Mouse (Mus musculus) neural tube, embryonic 14.5 days (tissue): ENCODE measurements around the gene Gm4301. TPM values are rescaled to one million over a fixed set of nuclear protein-coding genes. Genes with fewer than 3 reads are reported as not detected.
"Not testable (repeated sequence)": the region's sequence is repeated elsewhere in the genome, so short reads cannot be mapped to it uniquely, and the experiment has no call there.

Experiments
- ATAC-seq: fragments of 200-750 bp; cut with Nextera tagmentation; 2 replicates; pipeline ENCODE4 v1.8.0; 2017; ENCODE audit warnings: low read depth, mild to moderate bottlenecking, moderate TSS enrichment, moderate library complexity
- H3K27ac ChIP-seq: fragments of 300-500 bp; sonication (generic); 2 replicates; pipeline ENCODE4 v1.5.1; 2014; ENCODE audit warnings: low read depth, mild to moderate bottlenecking, control low read depth, low read length, moderate library complexity, mixed read lengths
- H3K27me3 ChIP-seq: fragments of 300-500 bp; sonication (generic); 2 replicates; pipeline ENCODE4 v1.6.1; 2014; ENCODE audit warnings: low read length; ENCODE audit not compliant: control insufficient read depth, insufficient read depth
- H3K36me3 ChIP-seq: fragments of 300-500 bp; sonication (generic); 2 replicates; pipeline ENCODE4 v1.6.1; 2014; ENCODE audit warnings: low read length, mixed read lengths; ENCODE audit not compliant: control insufficient read depth, insufficient read depth
- H3K4me1 ChIP-seq: fragments of 300-500 bp; sonication (generic); 2 replicates; pipeline ENCODE4 v1.6.1; 2014; ENCODE audit warnings: low read length; ENCODE audit not compliant: control insufficient read depth, insufficient read depth
- H3K4me2 ChIP-seq: fragments of 300-500 bp; sonication (generic); 2 replicates; pipeline ENCODE4 v1.6.1; 2014; ENCODE audit warnings: mild to moderate bottlenecking, low read depth, low read length, control low read depth
- H3K4me3 ChIP-seq: fragments of 300-500 bp; sonication (generic); 2 replicates; pipeline ENCODE4 v1.5.1; 2014; ENCODE audit warnings: low read depth, low read length, control low read depth, mixed read lengths
- H3K9ac ChIP-seq: fragments of 300-500 bp; sonication (generic); replicated peaks from 2 replicates; pipeline ENCODE4 v1.6.1; 2014; ENCODE audit warnings: low read depth, mild to moderate bottlenecking, control low read depth, low read length, mixed read lengths
- H3K9me3 ChIP-seq: fragments of 300-500 bp; sonication (generic); 2 replicates; pipeline ENCODE4 v1.6.1; 2016; ENCODE audit warnings: low read length; ENCODE audit not compliant: control insufficient read depth
- WGBS: fragments of 180-500 bp; shearing (Covaris S2); extraction: QIAGEN DNeasy Blood & Tissue Kit; methylation state at CpG from one replicate; pipeline ENCODE4 v1.1.7; 2014; 5-methylcytosine and 5-hydroxymethylcytosine counted together
- polyA plus RNA-seq: library from polyadenylated mRNA; unstranded; fragments of >200 nt; fragmentation: Nextera tagmentation; extraction: Ambion mirVana; gene quantifications from 2 replicates; pipeline ENCODE4 v1.2.1, GENCODE M21; 2014

Gene Gm4301
- not detected in 2 replicates for polyA plus RNA-seq

DNA sequence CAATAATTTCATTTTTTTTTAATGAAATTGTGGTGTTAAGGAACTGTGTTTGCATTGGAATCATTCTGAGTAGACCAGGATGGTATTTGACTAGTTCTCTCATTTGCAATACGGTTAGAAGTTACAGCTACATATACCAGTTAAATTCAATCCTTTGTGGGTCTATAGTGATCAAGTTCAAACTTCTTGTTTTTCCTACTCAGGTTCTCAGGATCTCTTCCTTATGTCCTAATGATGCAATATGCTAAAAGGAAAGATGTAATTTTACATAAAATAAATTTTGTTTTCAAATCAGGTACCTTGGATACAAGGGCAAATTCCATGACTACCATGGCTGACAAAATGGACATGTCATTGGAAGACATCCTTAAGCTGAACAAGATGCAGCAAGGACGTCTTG lies at the start of gene Gm4301:
Gene Gm4301, plus strand, starts transcription at position 301 of the 400 bp plus-strand sequence.
- H3K4me2 ChIP-seq, H3K36me3 ChIP-seq, H3K4me1 ChIP-seq, H3K27ac ChIP-seq, H3K4me3 ChIP-seq, H3K27me3 ChIP-seq, H3K9ac ChIP-seq, H3K9me3 ChIP-seq, ATAC-seq: not testable (repeated sequence)
- no CpG with 5 or more reads among the region's 2 CpGs for WGBS

DNA sequence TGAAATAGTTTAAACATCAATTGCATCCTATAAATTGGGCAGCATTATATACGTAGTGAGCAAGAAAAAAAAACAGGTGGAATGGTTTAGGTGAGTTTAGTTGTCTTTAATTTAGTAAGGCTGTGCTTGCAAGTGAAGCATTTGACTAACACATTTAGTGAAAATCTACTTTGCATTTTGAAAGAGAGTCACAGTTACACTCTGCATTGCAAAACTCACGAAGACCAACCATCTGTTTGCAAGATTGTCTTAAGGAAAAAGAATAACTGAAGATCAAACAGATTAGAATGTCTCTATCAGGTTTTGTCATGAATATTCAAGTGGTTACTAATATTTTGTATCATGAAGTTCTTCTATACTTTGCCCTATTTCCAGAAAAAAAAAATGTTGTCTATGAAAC lies 39.4 kb upstream of the Gm4301 start:
- no peaks in the 10 kb centered on the region for H3K27me3 ChIP-seq
- H3K36me3 ChIP-seq: no peaks in the 10 kb centered on the region
- no peak overlapping the region for H3K4me2 ChIP-seq
- no peak for ATAC-seq
- no peak overlapping the region for H3K27ac ChIP-seq
- H3K4me1 ChIP-seq: no peaks in the 10 kb centered on the region
- H3K9ac ChIP-seq: no peak overlapping the region
- H3K9me3 ChIP-seq: no peaks in the 10 kb centered on the region
- H3K4me3 ChIP-seq: no peak overlapping the region
- 81% methylated on average over 2 of the region's 2 CpGs for WGBS

DNA sequence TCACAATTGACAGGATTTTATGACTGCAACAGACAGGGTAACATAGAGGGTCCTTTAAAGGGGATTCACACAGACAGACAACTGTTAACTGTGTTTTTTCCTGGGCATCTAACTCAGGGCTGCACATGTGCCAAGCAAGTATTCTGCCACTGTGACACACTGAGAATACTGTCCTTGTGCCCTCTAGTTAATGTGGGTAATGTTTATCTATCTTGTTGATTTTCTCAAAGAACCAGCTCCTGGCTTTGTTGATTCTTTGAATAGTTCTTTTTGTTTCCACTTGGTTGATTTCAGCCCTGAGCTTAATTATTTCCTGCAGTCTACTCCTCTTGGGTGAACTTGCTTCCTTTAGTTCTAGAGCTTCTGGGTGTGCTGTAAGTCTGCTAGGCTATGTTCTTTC lies 35.4 kb upstream of the Gm4301 start:
- not testable (repeated sequence) for H3K27me3 ChIP-seq, ATAC-seq, H3K4me2 ChIP-seq, H3K4me3 ChIP-seq, H3K27ac ChIP-seq, H3K9ac ChIP-seq, H3K36me3 ChIP-seq, H3K4me1 ChIP-seq, H3K9me3 ChIP-seq

DNA sequence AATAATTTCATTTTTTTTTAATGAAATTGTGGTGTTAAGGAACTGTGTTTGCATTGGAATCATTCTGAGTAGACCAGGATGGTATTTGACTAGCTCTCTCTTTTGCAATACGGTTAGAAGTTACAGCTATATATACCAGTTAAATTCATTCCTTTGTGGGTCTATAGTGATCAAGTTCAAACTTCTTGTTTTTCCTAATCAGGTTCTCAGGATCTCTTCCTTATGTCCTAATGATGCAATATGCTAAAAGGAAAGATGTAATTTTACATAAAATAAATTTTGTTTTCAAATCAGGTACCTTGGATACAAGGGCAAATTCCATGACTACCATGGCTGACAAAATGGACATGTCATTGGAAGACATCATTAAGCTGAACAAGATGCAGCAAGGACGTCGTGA lies 5.1 kb downstream of the Gm4301 start, which contains the start of gene Gm4302:
Gene Gm4302, plus strand, starts transcription at position 301 of the 400 bp plus-strand sequence.
- not testable (repeated sequence) for H3K4me1 ChIP-seq, ATAC-seq, H3K27me3 ChIP-seq, H3K36me3 ChIP-seq, H3K27ac ChIP-seq, H3K4me2 ChIP-seq, H3K9ac ChIP-seq, H3K4me3 ChIP-seq, H3K9me3 ChIP-seq
- WGBS: no CpG with 5 or more reads among the region's 3 CpGs

DNA sequence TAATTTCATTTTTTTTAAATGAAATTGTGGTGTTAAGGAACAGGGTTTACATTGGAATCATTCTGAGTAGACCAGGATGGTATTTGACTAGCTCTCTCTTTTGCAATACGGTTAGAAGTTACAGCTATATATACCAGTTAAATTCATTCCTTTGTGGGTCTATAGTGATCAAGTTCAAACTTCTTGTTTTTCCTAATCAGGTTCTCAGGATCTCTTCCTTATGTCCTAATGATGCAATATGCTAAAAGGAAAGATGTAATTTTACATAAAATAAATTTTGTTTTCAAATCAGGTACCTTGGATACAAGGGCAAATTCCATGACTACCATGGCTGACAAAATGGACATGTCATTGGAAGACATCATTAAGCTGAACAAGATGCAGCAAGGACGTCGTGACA lies 10.2 kb downstream of the Gm4301 start, which contains the start of gene Gm4303:
Gene Gm4303, plus strand, starts transcription at position 301 of the 400 bp plus-strand sequence.
- not testable (repeated sequence) for H3K4me3 ChIP-seq, ATAC-seq, H3K36me3 ChIP-seq, H3K9ac ChIP-seq, H3K4me1 ChIP-seq, H3K27me3 ChIP-seq, H3K27ac ChIP-seq, H3K4me2 ChIP-seq, H3K9me3 ChIP-seq
- no CpG with 5 or more reads among the region's 3 CpGs for WGBS

DNA sequence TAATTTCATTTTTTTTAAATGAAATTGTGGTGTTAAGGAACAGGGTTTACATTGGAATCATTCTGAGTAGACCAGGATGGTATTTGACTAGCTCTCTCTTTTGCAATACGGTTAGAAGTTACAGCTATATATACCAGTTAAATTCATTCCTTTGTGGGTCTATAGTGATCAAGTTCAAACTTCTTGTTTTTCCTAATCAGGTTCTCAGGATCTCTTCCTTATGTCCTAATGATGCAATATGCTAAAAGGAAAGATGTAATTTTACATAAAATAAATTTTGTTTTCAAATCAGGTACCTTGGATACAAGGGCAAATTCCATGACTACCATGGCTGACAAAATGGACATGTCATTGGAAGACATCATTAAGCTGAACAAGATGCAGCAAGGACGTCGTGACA lies 15.3 kb downstream of the Gm4301 start, which contains the start of gene Gm4305:
Gene Gm4305, plus strand, starts transcription at position 301 of the 400 bp plus-strand sequence.
- not testable (repeated sequence) for H3K9ac ChIP-seq, H3K27ac ChIP-seq, H3K4me3 ChIP-seq, H3K36me3 ChIP-seq, H3K9me3 ChIP-seq, H3K4me1 ChIP-seq, ATAC-seq, H3K4me2 ChIP-seq, H3K27me3 ChIP-seq
- WGBS: no CpG with 5 or more reads among the region's 3 CpGs

DNA sequence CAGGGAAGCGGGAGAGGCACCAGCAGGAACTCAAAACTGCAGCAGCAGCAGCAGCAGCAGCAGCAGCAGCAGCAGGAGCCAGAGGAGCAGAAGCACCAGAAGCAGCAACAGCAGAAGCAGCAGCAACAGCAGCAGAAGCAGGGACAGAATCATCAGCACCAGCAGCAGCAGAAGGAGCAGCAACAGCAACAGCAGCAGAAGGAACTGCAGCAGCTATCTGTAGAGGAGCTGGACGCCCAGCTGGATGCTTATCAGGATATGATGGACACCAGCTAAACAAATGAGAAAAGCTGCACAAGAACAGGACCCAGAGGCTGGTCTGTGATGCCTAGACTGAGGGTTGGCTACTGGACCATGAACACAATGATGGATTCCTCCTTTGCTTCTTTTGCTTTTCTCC lies 21.4 kb downstream of the Gm4301 start:
- H3K9ac ChIP-seq, H3K27ac ChIP-seq, H3K36me3 ChIP-seq, H3K4me1 ChIP-seq, H3K9me3 ChIP-seq, H3K4me2 ChIP-seq, ATAC-seq, H3K27me3 ChIP-seq, H3K4me3 ChIP-seq: not testable (repeated sequence)
- WGBS: 73% methylated on average over 1 of the region's 2 CpGs

DNA sequence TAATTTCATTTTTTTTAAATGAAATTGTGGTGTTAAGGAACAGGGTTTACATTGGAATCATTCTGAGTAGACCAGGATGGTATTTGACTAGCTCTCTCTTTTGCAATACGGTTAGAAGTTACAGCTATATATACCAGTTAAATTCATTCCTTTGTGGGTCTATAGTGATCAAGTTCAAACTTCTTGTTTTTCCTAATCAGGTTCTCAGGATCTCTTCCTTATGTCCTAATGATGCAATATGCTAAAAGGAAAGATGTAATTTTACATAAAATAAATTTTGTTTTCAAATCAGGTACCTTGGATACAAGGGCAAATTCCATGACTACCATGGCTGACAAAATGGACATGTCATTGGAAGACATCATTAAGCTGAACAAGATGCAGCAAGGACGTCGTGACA lies 25.6 kb downstream of the Gm4301 start, which contains the start of gene Gm4307:
Gene Gm4307, plus strand, starts transcription at position 301 of the 400 bp plus-strand sequence.
- not testable (repeated sequence) for H3K9me3 ChIP-seq, H3K9ac ChIP-seq, H3K27me3 ChIP-seq, ATAC-seq, H3K4me3 ChIP-seq, H3K4me2 ChIP-seq, H3K27ac ChIP-seq, H3K36me3 ChIP-seq, H3K4me1 ChIP-seq
- WGBS: no CpG with 5 or more reads among the region's 3 CpGs

DNA sequence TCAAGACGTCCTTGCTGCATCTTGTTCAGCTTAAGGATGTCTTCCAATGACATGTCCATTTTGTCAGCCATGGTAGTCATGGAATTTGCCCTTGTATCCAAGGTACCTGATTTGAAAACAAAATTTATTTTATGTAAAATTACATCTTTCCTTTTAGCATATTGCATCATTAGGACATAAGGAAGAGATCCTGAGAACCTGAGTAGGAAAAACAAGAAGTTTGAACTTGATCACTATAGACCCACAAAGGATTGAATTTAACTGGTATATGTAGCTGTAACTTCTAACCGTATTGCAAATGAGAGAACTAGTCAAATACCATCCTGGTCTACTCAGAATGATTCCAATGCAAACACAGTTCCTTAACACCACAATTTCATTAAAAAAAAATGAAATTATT lies 47.0 kb downstream of the Gm4301 start, which contains the start of gene Gm4312:
Gene Gm4312, minus strand, starts transcription at position 101 of the 400 bp plus-strand sequence.
- H3K4me3 ChIP-seq, H3K27me3 ChIP-seq, H3K4me2 ChIP-seq, H3K9ac ChIP-seq, H3K36me3 ChIP-seq, ATAC-seq, H3K9me3 ChIP-seq, H3K27ac ChIP-seq, H3K4me1 ChIP-seq: not testable (repeated sequence)
- no CpG with 5 or more reads among the region's 2 CpGs for WGBS
